Mouse (Mus musculus): ENCODE results near the gene 9530053A07Rik.

- TF ChIP-seq POLR2A (IDR thresholded peaks at IDR 0.05; ENCODE audit: low read depth, low read length) (no peak), CTCF (IDR thresholded peaks at IDR 0.05; ENCODE audit: extremely low read depth, insufficient read length, insufficient replicate concordance, low read depth, low read length) (no peak)
Measured at GRCm38 (mm10) chr7:28114648-28115047, 14.6 kb upstream of the 9530053A07Rik start.

Data from small intestine, adult 2 months (tissue).